Mouse (Mus musculus): Measurements from ENCODE around the gene Gm49366.
"Not testable (repeated sequence)": the region's sequence is repeated elsewhere in the genome, so short reads cannot be mapped to it uniquely, and the experiment has no call there.

Gene Gm49366

GRCm38 (mm10) chr12:84069582-84069981 lies 30.8 kb downstream of the Gm49366 start:
- in situ Hi-C loops (cut with MboI, MseI) = loop anchor here in 1 of 2 experiments (25.0 kb wide), 1 partner anchor 957 kb away; no protein-coding TSS in a partner anchor

GRCm38 (mm10) chr12:84071696-84072095 lies 33.0 kb downstream of the Gm49366 start:
- in situ Hi-C loops (cut with MboI, MseI) = loop anchor here in 1 of 2 experiments (10.0 to 25.0 kb wide), 2 partner anchors 63 to 959 kb away; no protein-coding TSS in a partner anchor

GRCm38 (mm10) chr12:84077371-84077990 lies 38.7 kb downstream of the Gm49366 start:
- in situ Hi-C loops (cut with MboI, MseI) = loop anchor here in 1 of 2 experiments (10.0 kb wide), 1 partner anchor 57 kb away; no protein-coding TSS in a partner anchor

GRCm38 (mm10) chr12:84083842-84084241 lies 45.1 kb downstream of the Gm49366 start:
- in situ Hi-C loops (cut with MboI, MseI) = no loop called here

GRCm38 (mm10) chr12:84084581-84084980 lies 45.8 kb downstream of the Gm49366 start:
- in situ Hi-C loops (cut with MboI, MseI) = no loop called here

- in situ Hi-C loops (cut with MboI, MseI) = not testable (repeated sequence)
Measured at GRCm38 (mm10) chr12:84094666-84095065, 55.9 kb downstream of the Gm49366 start.

GRCm38 (mm10) chr12:84099605-84100004 lies 60.9 kb downstream of the Gm49366 start:
- in situ Hi-C loops (cut with MboI, MseI) = no loop called here

- in situ Hi-C loops (cut with MboI, MseI) = no loop called here
Measured at GRCm38 (mm10) chr12:84100071-84100470, 61.3 kb downstream of the Gm49366 start.

GRCm38 (mm10) chr12:84100604-84101492 lies 62.1 kb downstream of the Gm49366 start, which contains the start of gene Acot6:
TSS of gene Acot6 (plus strand) at chr12:84100654.
- in situ Hi-C loops (cut with MboI, MseI) = not testable (repeated sequence)

GRCm38 (mm10) chr12:84101493-84101845 lies 62.7 kb downstream of the Gm49366 start:
- in situ Hi-C loops (cut with MboI, MseI) = no loop called here

GRCm38 (mm10) chr12:84107012-84107411 lies 68.3 kb downstream of the Gm49366 start:
- in situ Hi-C loops (cut with MboI, MseI) = no loop called here

- in situ Hi-C loops (cut with MboI, MseI) = no loop called here
Measured at GRCm38 (mm10) chr12:84107692-84108091, 69.0 kb downstream of the Gm49366 start.
